Mouse (Mus musculus) B cell, adult 67 days (primary cell): ENCODE results near the gene Fam3a. TPM values are rescaled to one million over a fixed set of nuclear protein-coding genes. Genes with fewer than 3 reads are reported as not detected.

ENCODE experiments used
- total RNA-seq, 2 experiments: library from RNA; stranded (reverse); gene quantifications; 4 replicates each; pipeline ENCODE4 v1.2.4; 2023

Gene Fam3a
- 10 to 100 TPM; 17.2 to 30.0 TPM for total RNA-seq

DNA sequence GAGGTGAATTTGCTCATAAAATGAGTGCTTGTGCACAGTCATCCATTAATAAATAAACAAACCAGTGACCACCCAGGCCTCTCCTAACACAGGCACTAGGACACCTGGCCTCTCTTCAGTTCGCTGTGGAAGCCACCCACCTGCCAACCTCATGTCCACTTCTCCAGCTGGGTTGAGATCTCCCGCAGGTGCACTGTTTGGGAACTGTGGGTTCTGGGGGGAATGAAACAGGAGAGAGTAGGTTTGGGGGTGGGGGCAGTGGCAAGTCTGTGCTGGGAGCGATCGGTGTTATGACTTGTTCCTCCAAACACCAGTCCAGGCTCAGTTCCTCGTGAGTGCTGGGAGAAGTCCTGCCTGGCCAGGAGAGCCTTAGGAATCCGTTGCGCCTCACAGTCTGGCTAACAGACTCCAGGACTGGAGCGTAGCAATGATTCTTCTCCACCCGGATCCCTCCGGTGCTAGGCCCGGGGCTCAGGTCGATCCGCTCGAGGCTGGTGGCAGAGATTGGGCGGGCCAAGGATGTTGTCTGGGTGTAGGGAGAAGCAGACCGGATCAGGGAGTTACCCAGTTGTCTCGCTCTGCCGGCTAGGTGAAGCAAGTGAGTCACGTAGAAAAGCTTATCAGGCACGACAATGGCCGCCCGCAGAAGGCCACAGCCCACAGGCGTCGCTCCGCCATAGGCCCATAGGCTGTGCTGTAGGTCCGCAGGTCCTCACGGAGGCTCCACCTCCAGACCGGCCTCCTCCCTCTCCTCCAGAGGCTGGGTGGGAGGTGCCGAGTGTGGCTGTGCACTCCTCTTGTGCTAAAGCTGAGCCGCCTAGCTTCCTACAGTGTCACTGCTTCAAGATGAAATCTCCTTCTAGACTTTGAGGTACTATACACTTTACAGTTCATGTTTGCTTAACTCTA lies at the start of gene Fam3a, which contains the start of gene Ikbkg:
Gene Fam3a, minus strand, starts transcription at position 738 of the 909 bp plus-strand sequence.
Gene Ikbkg, plus strand, starts transcription at position 756 of the 909 bp plus-strand sequence.

GRCm38 (mm10) chrX:74428826-74429276 lies 35.8 kb upstream of the Fam3a start, which contains the start of gene G6pdx:
Gene G6pdx (minus strand): TSS chrX:74429194.

GRCm38 (mm10) chrX:74372888-74373549 lies 20.1 kb downstream of the Fam3a start, which contains the start of the genes Ubl4a and Slc10a3:
Gene Ubl4a (minus strand): TSS chrX:74373218.
Gene Slc10a3 (minus strand): TSS chrX:74373349.

DNA sequence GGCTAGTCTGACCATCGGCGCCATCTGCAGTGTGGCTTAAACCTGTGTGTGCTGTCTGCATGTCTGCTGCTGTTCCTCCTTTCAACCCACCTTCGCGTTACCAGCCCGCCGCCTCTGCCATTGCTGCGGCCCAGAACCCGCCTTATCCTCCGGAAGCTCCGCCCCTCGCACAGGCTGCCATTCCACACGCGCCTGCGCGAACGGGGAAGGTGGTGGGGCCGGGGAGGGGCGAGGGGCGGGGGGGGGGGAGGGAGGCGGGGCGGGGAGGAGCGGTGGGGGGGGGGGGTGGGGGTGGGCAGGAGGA lies 39.7 kb downstream of the Fam3a start, which contains the start of gene Lage3:
Gene Lage3, minus strand, starts transcription at position 152 of the 304 bp plus-strand sequence.

Other genes starting within 250 kb of the Fam3a start
- gene Tex28, start 225.4 kb downstream of the Fam3a start, total RNA-seq: not detected
- under 1 TPM in 1 of 2 experiments, not detected in 1; 0.36 TPM for gene Tktl1, start 216.0 kb downstream of the Fam3a start, total RNA-seq
- 100 to 1,000 TPM; 521 to 524 TPM for gene Flna, start 143.5 kb downstream of the Fam3a start, total RNA-seq
- 10 to 100 TPM; 72.5 to 81.1 TPM for gene Emd, start 138.6 kb downstream of the Fam3a start, total RNA-seq
- gene Rpl10, start 122.5 kb downstream of the Fam3a start, total RNA-seq: 100 to 1,000 TPM; 649 to 808 TPM
- gene Taz, start 111.4 kb downstream of the Fam3a start, total RNA-seq: 100 to 1,000 TPM; 120 to 139 TPM
- 10 to 100 TPM; 18.5 to 21.2 TPM for gene Dnase1l1, start 110.9 kb downstream of the Fam3a start, total RNA-seq
- 100 to 1,000 TPM; 183 to 197 TPM for gene Atp6ap1, start 96.2 kb downstream of the Fam3a start, total RNA-seq
- 100 to 1,000 TPM; 302 to 378 TPM for gene Gdi1, start 88.3 kb downstream of the Fam3a start, total RNA-seq
- gene Fam50a, start 80.2 kb downstream of the Fam3a start, total RNA-seq: 100 to 1,000 TPM; 101 to 105 TPM
- 10 to 100 TPM; 13.4 to 14.8 TPM for gene Plxna3, start 64.2 kb downstream of the Fam3a start, total RNA-seq
- 10 to 100 TPM; 26.8 to 27.2 TPM for gene Lage3, start 39.7 kb downstream of the Fam3a start, total RNA-seq
- 10 to 100 TPM; 28.9 to 33.8 TPM for gene Ubl4a, start 20.1 kb downstream of the Fam3a start, total RNA-seq
- 10 to 100 TPM; 18.5 to 20.6 TPM for gene Slc10a3, start 19.9 kb downstream of the Fam3a start, total RNA-seq
- 10 to 100 TPM; 61.8 to 62.6 TPM for gene Ikbkg, start within 50 bp of the Fam3a start, total RNA-seq
- 10 to 100 TPM; 32.1 to 32.5 TPM for gene G6pdx, start 35.9 kb upstream of the Fam3a start, total RNA-seq
- gene Gm6880, start 88.1 kb upstream of the Fam3a start, total RNA-seq: not detected
- not detected for gene Olfr1326-ps1, start 181.6 kb upstream of the Fam3a start, total RNA-seq
- not detected for gene Olfr1325, start 199.4 kb upstream of the Fam3a start, total RNA-seq